Mouse (Mus musculus) ES-CJ7 (cell line): ENCODE results near the gene Cdh23.

ENCODE experiments used
- DNase-seq: peaks from one replicate; pipeline ENCODE4 v3.0.0; 2011; ENCODE audit warnings: low read depth, low spot score

Gene Cdh23

GRCm38 (mm10) chr10:60708837-60709236, 12.5 kb upstream of the Cdh23 start:
- no peak for DNase-seq

GRCm38 (mm10) chr10:60706268-60706667, 10.0 kb upstream of the Cdh23 start:
- no peak for DNase-seq

DNA sequence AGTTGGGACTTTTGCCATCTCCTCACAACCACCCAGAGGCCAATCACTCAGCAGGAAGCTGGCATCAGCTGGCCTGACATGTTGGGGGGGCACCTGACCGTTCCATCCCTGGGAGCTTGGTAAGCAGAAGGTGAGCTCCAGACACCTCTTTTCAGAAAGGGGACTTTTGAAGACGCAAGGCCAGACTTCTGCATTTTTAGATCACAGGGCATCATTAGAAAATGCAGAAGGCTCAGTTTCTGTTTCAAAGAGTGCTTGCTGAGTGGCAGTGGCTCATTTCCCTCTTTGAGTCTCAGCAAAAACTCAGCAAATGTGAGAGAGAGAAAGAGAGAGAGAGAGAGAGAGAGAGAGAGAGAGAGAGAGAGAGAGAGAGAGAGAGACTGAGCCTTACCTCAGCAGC, 8.8 kb upstream of the Cdh23 start:
- no peak for DNase-seq

DNA sequence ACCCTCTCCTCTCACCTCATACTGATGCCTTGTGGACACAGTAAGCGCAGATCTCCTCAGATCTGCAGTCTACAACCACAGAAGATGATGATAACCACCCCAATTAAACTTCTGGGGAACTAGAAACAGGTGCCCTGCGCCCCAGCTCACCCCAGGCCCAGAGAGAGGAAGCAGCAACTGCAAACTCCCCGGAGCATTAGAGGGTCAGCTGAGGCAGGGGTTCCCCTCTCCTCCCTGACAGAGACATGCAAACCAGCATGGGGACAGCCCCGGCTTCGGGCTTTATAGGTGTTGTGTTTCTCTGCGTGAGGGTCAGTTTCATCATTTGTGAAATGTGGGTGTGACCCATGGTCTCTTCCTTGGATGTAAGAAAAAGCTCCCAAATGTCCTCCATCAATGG, 1.5 kb upstream of the Cdh23 start:
- DNase-seq: no peak

- DNase-seq: peak; percentile 78
Observed at GRCm38 (mm10) chr10:60696975-60697374, 685 bp upstream of the Cdh23 start.

DNA sequence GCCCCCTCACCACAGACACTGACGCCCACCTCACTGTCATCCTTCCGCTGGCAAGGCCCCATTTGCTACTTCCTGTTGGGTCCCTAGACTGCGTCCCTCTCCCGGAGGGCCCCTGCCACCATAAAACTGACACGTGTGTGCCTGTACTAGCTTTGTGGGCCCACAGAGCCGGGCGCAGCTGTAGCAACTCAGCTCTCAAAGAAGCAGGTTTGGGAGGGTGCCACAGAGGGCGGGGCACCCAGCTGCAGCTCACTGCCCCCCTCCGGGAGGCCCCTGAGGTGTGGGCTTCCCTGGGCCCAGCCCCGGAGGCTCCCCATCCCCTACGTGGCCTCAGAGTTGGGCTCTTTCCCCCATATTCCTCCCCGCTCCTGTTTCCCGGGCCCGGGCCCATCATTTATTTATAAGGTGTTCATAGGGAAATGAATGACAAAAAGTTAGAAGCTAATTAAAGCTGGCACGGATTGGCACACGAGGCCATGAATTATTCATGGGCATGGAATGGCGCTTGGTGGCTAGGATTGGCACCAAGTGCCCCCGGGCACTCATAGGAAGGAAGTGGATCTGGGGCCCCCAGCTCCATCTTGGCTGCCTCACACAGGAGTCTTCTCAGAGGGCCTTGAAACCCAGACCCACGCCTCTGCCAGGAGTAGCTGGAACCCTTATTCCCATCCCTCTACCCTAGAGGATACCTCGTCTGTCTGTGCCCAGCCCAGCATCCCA, 4.5 kb downstream of the Cdh23 start:
- no peak for DNase-seq

GRCm38 (mm10) chr10:60690960-60691359, 5.3 kb downstream of the Cdh23 start:
- DNase-seq: no peak

GRCm38 (mm10) chr10:60689396-60689795, 6.9 kb downstream of the Cdh23 start:
- no peak for DNase-seq

- DNase-seq: peak; percentile 57
Observed at GRCm38 (mm10) chr10:60687011-60687776, 9.1 kb downstream of the Cdh23 start.

- DNase-seq: peak; percentile 26
Observed at GRCm38 (mm10) chr10:60686641-60686975, 9.7 kb downstream of the Cdh23 start.

GRCm38 (mm10) chr10:60685764-60686640, 10.3 kb downstream of the Cdh23 start:
- peak; percentile 50 for DNase-seq

- DNase-seq: no peak
Observed at GRCm38 (mm10) chr10:60678926-60679325, 17.4 kb downstream of the Cdh23 start.

DNA sequence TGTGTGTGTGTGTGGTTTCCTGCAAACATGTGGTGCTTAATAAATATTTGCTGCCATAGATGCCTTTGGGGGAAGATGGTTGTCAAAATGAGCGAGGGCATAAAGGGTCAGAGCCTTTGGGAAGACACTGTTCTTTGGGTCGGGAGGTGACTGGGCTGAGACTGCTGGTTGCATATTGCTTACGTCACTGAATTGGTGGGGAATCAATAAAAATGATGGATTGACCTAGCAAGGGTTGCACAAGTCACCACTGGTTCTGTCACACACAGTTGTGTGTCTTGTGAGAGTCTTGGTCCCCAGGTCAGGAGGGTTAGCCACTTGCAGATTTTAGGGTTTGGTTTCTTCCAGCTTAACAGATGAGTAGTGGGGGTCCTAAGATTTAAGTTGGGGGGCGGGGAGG, 19.0 kb downstream of the Cdh23 start:
- no peak for DNase-seq

- DNase-seq: no peak
Observed at GRCm38 (mm10) chr10:60670166-60670565, 26.1 kb downstream of the Cdh23 start.

DNA sequence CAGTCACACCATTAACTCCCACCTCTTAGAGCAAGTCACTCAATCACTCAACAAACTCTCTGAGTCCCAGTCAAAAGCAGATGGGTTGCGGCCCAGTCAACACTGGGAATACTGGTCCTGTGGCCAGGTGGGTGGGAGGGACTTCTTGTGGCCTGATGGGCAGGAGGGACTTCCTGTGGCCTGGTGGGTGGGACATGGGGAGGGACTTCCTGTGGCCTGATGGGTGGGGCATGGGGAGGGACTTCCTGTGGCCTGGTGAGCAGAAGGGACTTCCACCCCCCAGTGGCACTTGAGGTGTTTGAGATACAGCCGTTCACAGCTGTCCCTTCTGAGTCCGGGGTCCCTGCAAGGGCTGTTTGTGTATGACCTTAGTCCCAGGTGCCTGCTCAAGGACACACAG, 27.7 kb downstream of the Cdh23 start:
- peak; percentile 43 for DNase-seq

- DNase-seq: no peak
Observed at GRCm38 (mm10) chr10:60660986-60661385, 35.3 kb downstream of the Cdh23 start.

GRCm38 (mm10) chr10:60659450-60660020, 36.8 kb downstream of the Cdh23 start:
- no peak for DNase-seq

GRCm38 (mm10) chr10:60658176-60658575, 38.1 kb downstream of the Cdh23 start:
- no peak for DNase-seq

DNA sequence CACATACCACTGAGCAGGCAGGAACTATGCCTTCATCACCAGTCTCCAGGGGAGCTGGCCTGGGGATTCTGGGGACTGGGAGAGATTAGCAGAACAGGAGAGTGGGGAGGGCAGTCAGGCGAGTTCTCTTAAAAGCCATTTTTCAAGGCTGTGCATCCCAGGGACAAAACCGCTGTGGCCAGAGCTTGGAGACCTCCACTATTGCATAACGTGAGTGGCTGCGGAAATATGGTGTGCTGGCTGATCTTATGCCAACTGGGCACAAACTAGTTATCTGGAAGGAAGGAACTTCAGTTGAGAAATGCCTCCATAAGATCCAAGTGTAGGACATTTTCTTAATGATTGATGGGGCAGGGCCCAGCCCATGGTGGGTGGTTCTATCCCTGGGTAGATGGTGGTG, 42.6 kb downstream of the Cdh23 start:
- no peak for DNase-seq

DNA sequence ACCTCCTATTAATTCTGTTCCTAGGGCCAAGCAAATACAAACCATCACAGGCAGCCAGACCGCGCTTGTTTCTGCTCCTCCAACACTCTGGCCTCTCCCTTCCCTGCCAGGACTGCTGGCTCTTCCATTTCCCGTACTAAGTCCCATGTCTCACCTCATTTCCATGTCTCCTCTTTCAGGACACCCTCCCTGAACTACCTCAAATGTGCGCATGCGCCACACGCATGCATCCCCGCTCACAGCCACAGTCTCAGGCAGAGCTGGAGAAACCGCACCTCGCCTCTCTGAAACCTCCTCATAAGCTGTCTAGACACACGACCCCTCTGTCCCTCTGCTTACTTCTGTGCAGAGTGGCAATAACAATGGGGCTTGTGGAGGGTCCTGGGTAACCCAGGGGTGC, 43.2 kb downstream of the Cdh23 start:
- peak; percentile 12 for DNase-seq

DNA sequence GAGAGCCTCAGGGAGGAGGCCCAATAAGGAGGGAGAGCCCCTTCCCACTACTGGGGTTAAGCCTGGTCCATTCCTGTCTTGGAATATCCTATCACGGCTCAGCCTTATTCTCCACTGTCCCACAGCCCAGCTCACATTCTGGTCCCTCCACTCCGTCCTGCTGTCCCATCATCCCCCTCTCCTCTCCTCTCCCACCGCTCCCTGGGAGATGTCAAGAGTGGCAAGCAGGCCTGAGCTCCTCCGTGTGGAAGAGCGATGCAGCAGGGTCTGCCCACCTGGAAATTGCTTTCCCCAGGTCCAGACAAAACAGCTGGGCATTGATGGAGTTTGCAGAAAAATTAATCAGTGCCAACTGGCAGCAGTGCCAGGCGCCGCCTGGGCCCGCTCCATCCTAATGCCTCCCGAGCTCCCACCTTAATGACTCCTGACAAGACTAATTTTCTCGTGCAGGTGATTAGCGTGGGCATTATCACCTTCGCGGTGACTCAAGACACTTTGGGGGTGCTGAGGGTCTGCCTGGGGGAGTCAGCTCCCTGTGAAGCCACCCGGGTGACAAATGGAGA, 52.1 kb downstream of the Cdh23 start:
- DNase-seq: no peak

GRCm38 (mm10) chr10:60639291-60639690, 57.0 kb downstream of the Cdh23 start:
- DNase-seq: no peak
